Mouse (Mus musculus): ENCODE results near the gene Bbip1. TPM values are rescaled to one million over a fixed set of nuclear protein-coding genes. Genes with fewer than 3 reads are reported as not detected.

The Bbip1 gene
- polyA plus RNA-seq, 1 experiment from 2014 or later: 88.3 TPM

DNA sequence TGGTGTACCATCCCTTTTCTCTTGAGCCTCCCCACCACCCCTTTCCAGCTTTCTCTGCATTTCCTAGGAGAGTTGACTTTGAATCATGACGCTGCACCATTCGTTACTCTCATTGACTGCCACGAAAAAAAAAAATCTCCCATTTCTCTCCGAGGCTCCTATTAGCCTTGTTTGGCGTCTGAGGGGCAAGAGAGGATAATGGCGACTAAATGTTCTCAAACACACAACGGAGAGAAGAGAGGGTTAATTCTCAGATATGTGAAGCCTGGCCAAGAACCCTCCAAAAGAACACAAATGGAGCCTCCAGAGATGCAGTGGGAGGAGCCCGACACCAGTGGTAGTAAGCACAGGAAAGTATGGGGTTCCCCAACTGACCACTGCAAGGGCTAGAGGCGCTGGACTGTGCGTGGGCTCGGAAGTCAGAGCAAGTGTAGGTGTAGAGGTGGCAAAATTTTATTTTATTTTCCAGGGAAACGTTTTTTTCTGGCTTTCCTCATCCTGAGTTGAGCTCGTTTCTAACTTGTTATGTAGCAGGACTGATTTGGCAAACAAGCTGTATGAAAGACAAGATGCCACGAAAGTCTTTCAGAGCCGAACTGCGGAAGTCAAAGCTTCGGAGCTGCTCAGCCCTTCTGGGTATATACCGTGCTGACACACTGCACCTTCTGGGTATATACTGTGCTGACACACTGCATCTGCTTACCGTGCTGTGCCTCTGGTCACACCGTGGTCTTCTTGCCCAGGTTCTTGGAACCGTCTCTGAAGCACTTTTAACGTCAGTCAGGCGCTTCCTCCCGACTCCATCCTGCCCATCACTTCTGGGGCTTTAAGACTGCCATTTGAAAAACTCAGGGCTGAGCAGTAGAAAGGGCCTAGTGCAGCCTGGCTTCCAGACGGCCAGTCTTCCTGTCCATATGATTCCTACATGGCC, 45.2 kb downstream of the Bbip1 start:
- H3K4me1 ChIP-seq: peaks cover 10% of the 10 kb centered on the region
- H3K4me2 ChIP-seq (replicated peaks): no peak overlapping the region
- ATAC-seq (ENCODE audit: insufficient number of reproducible peaks, insufficient read depth, low FRiP score, low TSS enrichment): no peak
- no peak overlapping the region for H3K9ac ChIP-seq
- no peaks in the 10 kb centered on the region for H3K9me3 ChIP-seq
- WGBS: 83% methylated on average over 25 of the region's 25 CpGs
- H3K27me3 ChIP-seq: no peaks in the 10 kb centered on the region
- H3K36me3 ChIP-seq: no peaks in the 10 kb centered on the region
- H3K27ac ChIP-seq: no peak overlapping the region
- no peak overlapping the region for H3K4me3 ChIP-seq

DNA sequence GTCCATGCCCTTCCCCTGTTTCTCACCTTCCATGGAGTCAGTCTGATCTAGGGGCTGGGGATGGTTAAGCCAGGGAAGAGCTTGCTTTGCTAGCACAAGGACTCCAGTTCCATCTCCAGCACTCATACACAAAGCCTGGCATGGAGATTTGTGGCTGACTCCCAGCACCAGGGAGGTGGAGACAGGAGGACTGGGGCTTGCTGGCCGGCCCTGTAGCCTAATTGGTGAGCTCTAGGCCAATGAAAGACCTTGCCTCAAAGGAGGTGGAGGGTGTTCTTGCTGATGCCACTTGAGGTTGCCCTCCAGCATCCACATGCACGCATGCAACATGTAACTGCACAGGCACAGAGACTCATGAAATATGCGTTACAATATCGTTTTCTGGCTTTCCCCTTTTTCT, 45.9 kb downstream of the Bbip1 start:
- no peak overlapping the region for H3K27ac ChIP-seq

DNA sequence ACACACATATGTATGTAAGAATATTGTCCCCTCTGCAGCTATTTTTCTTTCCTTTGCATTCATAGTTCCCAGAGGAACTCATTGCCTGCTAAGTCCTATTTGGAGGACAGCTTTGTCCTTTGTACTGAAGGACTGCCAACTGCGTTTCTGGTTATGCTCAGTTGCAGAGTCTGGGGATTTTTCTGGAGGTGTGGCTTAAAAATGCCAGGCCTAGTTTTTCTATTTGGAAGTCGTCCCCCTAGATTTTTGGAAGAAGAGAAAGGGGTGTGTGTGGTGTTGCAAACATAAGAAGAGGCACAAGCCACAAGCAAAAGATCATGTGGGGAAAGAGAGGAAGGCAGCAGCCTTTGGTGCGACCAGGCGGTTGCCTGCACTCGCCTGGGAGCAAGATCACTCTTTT, 46.4 kb downstream of the Bbip1 start:
- H3K4me1 ChIP-seq: peaks cover 17% of the 10 kb centered on the region
- H3K4me2 ChIP-seq (replicated peaks): no peak overlapping the region
- H3K9me3 ChIP-seq: no peaks in the 10 kb centered on the region
- H3K27me3 ChIP-seq: no peaks in the 10 kb centered on the region
- H3K36me3 ChIP-seq: no peaks in the 10 kb centered on the region
- H3K4me3 ChIP-seq: no peak overlapping the region
- ATAC-seq (ENCODE audit: insufficient number of reproducible peaks, insufficient read depth, low FRiP score, low TSS enrichment): no peak
- 69% methylated on average over 5 of the region's 5 CpGs for WGBS
- H3K9ac ChIP-seq: no peak overlapping the region
- H3K27ac ChIP-seq: no peak overlapping the region

More for the DNA sequence above, 45.9 kb downstream of the Bbip1 start:
- Histone ChIP-seq H3K27me3 (no peaks in the 10 kb centered on the region), H3K36me3 (no peaks in the 10 kb centered on the region), H3K9ac (no peak overlapping the region), H3K4me1 (peaks cover 15% of the 10 kb centered on the region), H3K4me3 (no peak overlapping the region), H3K4me2 (replicated peaks) (no peak overlapping the region), H3K9me3 (no peaks in the 10 kb centered on the region)
- ATAC-seq (ENCODE audit: insufficient number of reproducible peaks, insufficient read depth, low FRiP score, low TSS enrichment): no peak
- 78% methylated on average over 4 of the region's 4 CpGs for WGBS

DNA sequence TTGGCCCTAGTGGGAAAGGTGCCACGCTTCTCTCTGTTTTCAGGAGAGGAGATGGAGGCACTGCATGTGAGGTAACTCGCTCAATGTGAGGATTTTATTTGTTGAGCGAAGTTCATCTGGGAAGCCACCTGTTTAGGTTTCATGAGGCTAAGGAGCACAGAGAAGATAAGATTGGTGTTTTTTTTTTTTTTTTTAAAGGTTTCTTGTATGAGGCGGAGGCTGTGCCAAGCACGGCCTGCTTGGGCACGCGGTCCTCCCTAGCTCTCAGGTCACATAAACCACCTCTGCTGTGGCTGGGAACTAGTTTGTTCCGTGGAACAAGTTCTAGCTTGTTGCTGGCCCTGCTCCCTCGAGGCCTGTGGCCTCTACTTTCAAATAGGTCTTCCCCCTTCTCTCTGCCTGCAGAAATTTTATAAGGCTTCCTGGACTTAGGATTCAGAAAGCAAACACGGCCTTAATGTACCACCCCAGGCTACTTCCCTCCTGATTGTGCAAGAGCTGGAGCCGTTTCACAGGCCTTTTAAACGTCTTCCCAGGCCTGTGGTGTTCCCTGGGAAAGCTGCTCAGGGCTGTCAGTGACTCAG, 49.8 kb downstream of the Bbip1 start:
- ATAC-seq (ENCODE audit: insufficient number of reproducible peaks, insufficient read depth, low FRiP score, low TSS enrichment): no peak
- H3K4me3 ChIP-seq: no peak overlapping the region
- 74% methylated on average over 12 of the region's 12 CpGs for WGBS
- H3K27me3 ChIP-seq: no peaks in the 10 kb centered on the region
- peaks cover 23% of the 10 kb centered on the region for H3K4me1 ChIP-seq
- H3K36me3 ChIP-seq: no peaks in the 10 kb centered on the region
- no peak overlapping the region for H3K4me2 ChIP-seq (replicated peaks)
- no peak overlapping the region for H3K27ac ChIP-seq
- H3K9ac ChIP-seq: no peak overlapping the region
- no peaks in the 10 kb centered on the region for H3K9me3 ChIP-seq

DNA sequence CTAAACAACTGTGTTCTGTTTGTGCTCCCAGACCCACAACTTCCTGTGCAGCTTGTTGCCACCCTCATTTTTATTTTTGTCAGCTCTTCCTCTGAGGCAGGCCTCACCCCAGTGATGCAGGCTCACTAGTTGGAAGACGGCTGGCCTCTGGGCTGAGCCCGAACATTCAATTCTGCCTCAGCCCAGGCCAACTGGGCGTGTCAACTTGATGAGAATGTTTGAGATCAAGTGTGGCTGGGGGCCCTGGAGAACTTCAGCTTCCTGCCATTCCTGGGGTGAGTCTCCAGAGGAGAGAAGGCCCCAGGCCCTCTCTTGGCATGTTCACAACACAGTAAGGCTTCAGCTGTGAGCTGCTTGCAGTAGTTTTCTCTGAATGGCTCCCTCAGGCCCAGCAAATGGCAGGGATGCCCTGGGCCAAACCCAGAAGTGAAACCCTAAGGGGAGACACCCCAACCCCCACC, 50.7 kb downstream of the Bbip1 start:
- ATAC-seq (ENCODE audit: insufficient number of reproducible peaks, insufficient read depth, low FRiP score, low TSS enrichment): no peak
- Histone ChIP-seq H3K9ac (no peak overlapping the region), H3K36me3 (no peaks in the 10 kb centered on the region), H3K4me1 (peaks cover 23% of the 10 kb centered on the region), H3K4me3 (no peak overlapping the region), H3K27ac (no peak overlapping the region), H3K9me3 (no peaks in the 10 kb centered on the region), H3K27me3 (no peaks in the 10 kb centered on the region), H3K4me2 (replicated peaks) (no peak overlapping the region)
- WGBS: 63% methylated on average over 3 of the region's 3 CpGs

DNA sequence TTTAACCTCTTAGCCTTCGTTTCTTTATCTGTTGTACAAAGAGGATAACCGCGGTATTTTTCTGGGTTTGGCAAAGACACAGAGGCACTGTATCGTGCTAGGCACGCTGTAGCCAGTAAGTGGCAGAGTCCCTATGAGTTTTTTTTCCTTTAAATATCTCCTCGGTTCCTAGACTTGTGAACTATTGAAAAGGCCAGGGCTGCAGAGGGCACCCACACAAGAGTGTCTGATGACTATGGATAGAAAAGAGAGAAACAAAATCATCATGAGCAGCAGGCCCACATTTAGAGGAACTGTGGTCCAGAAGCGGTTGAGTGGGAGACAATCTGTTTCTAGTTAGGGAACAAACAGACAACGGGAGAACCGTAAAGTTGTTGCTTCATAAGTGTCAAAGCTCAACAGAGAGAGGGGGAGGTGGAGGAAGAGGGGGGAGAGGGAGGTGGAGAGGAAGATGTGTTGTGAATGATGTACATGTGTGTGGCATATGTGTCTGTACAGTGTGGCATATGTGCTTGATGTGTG, 51.5 kb downstream of the Bbip1 start:
- WGBS: 51% methylated on average over 9 of the region's 9 CpGs
- H3K27ac ChIP-seq: 0 out of 2 replicates have a peak overlapping the region, but pooled peaks have one; percentile 37
- no peaks in the 10 kb centered on the region for H3K27me3 ChIP-seq
- no peaks in the 10 kb centered on the region for H3K36me3 ChIP-seq
- peaks cover 23% of the 10 kb centered on the region for H3K4me1 ChIP-seq
- H3K9me3 ChIP-seq: no peaks in the 10 kb centered on the region
- no peak for ATAC-seq (ENCODE audit: insufficient number of reproducible peaks, insufficient read depth, low FRiP score, low TSS enrichment)
- H3K4me2 ChIP-seq (replicated peaks): no peak overlapping the region
- no peak overlapping the region for H3K9ac ChIP-seq
- no peak overlapping the region for H3K4me3 ChIP-seq

DNA sequence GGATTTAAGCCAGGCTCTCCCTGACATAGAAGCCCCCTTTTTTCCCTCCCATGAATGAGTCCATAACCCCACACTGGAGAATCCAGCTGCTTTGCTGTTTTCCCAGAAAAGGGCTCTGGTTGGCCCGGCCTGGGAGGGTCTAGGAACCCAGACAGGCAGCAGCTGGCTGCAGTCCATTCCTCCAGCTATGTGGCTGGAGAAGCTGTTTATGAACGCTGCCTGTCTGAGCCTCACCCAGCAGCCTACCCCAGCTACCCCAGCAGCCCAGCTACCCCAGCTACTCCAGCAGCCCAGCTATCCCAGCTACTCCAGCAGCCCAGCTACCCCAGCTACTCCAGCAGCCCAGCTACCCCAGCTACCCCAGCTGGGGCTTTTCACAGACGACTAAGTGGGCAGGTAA, 52.4 kb downstream of the Bbip1 start, which contains the start of gene Pdcd4:
Gene Pdcd4 (plus strand): TSS at position 171 of the 400 bp plus-strand sequence.
- Histone ChIP-seq H3K9ac (no peak within 1 kb of the TSS), H3K4me3 (no peak within 1 kb of the TSS), H3K36me3 (no peaks in the 10 kb centered on the region), H3K4me1 (peaks cover 23% of the 10 kb centered on the region), H3K27ac (peak within 1 kb of the TSS; percentile 76), H3K9me3 (no peaks in the 10 kb centered on the region), H3K27me3 (no peaks in the 10 kb centered on the region), H3K4me2 (replicated peaks) (no peak within 1 kb of the TSS)
- WGBS: 47% methylated on average over 3 of the region's 3 CpGs
- no peak; the same call in 1 of the 2 replicates for ATAC-seq (ENCODE audit: insufficient number of reproducible peaks, insufficient read depth, low FRiP score, low TSS enrichment)

DNA sequence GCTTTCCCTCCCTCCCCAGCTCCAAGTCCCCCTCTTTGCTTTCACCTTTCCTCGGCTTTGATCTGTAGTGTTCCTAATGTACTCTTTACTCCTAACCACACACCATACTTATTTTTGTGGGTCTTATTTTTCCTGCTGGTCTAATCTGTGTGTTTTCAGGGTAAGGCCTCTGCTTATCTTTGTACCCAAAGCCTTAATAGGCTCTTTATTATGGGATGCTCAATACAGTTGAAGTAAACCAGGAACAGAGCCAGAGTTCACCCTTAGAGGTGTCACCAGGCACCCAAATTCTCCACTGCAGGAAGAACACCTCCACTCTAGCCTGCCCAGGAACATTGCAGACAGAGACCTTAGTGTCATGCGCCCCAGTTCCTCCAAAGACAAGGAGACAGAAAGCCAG, 52.9 kb downstream of the Bbip1 start:
- H3K9ac ChIP-seq: no peak overlapping the region
- H3K4me2 ChIP-seq (replicated peaks): no peak overlapping the region
- no peak overlapping the region for H3K4me3 ChIP-seq
- H3K27ac ChIP-seq: 0 out of 2 replicates have a peak overlapping the region, but pooled peaks have one; percentile 30
- peaks cover 23% of the 10 kb centered on the region for H3K4me1 ChIP-seq
- no peaks in the 10 kb centered on the region for H3K9me3 ChIP-seq
- H3K36me3 ChIP-seq: no peaks in the 10 kb centered on the region
- H3K27me3 ChIP-seq: no peaks in the 10 kb centered on the region
- 79% methylated on average over 2 of the region's 2 CpGs for WGBS
- no peak for ATAC-seq (ENCODE audit: insufficient number of reproducible peaks, insufficient read depth, low FRiP score, low TSS enrichment)

DNA sequence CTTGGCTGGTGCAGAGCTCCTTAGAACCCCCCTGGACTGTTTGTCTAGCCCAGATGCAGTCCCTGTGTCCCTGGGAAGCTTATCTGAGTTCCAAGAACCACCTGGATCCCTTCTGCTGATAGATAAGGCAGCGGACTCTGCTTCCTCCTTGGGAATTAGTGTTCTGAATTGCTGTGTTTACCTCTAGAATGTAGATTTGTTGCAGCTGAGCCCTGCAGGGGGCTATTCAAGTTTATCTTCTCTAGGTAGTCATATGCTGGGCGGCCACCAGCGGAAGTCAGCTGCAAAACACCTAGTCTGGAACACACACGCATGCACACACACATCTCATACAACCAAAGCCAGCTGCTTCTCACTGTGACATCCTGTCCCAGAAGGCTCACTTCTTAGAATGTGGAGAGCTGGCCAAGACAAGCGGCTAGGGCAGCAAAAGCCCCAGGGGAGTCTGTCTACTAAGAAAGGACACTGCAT, 53.6 kb downstream of the Bbip1 start:
- peaks cover 23% of the 10 kb centered on the region for H3K4me1 ChIP-seq
- H3K27me3 ChIP-seq: no peaks in the 10 kb centered on the region
- no peak for ATAC-seq (ENCODE audit: insufficient number of reproducible peaks, insufficient read depth, low FRiP score, low TSS enrichment)
- H3K36me3 ChIP-seq: no peaks in the 10 kb centered on the region
- H3K4me2 ChIP-seq (replicated peaks): no peak overlapping the region
- no peaks in the 10 kb centered on the region for H3K9me3 ChIP-seq
- H3K27ac ChIP-seq: no peak overlapping the region
- WGBS: 70% methylated on average over 5 of the region's 5 CpGs
- no peak overlapping the region for H3K9ac ChIP-seq
- no peak overlapping the region for H3K4me3 ChIP-seq

DNA sequence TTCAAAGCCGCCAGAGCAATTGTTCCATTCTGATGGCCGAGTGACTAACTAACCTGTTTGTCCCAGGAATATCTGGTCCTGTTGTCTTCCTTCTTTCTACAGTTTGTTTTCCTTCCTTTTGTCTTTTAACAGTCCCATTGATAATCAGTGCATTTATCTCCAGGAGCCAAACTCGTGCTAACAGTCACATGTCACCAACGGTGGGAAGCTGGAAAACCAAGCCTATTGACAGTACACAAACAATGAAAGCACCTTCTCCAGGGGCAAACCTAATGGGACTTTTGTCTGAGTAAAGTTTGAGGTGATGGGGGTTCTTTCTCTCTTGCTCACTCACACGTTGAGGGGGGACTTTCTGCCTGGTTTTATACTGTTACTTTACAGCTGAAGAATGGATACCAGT, 54.2 kb downstream of the Bbip1 start:
- Histone ChIP-seq H3K4me2 (replicated peaks) (no peak overlapping the region), H3K27me3 (no peaks in the 10 kb centered on the region), H3K36me3 (no peaks in the 10 kb centered on the region), H3K4me3 (no peak overlapping the region), H3K4me1 (peaks cover 23% of the 10 kb centered on the region), H3K9me3 (no peaks in the 10 kb centered on the region), H3K27ac (no peak overlapping the region), H3K9ac (no peak overlapping the region)
- ATAC-seq (ENCODE audit: insufficient number of reproducible peaks, insufficient read depth, low FRiP score, low TSS enrichment): no peak
- WGBS: 64% methylated on average over 5 of the region's 5 CpGs

DNA sequence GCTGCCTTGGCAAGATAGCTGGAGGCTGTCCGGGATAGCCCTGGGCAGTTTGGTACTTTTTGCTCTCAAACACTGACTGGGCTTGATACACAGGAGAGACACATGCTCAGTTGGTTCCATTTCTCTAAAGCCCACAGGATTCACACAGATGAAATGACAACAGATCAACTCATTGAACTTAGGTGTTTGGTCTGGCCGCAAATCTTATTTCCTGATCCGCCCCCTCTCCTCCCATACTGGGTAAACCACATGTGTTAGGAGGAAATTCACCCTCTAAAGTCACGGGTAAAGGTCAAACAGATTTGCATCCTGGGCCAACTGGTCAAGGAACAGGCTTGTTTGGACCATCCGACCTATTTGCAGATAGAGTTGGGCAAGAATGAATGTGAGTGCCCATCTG, 54.9 kb downstream of the Bbip1 start:
- 70% methylated on average over 5 of the region's 5 CpGs for WGBS
- Histone ChIP-seq H3K4me1 (peaks cover 23% of the 10 kb centered on the region), H3K27me3 (no peaks in the 10 kb centered on the region), H3K27ac (no peak overlapping the region), H3K9me3 (no peaks in the 10 kb centered on the region), H3K4me3 (no peak overlapping the region), H3K4me2 (replicated peaks) (no peak overlapping the region), H3K36me3 (no peaks in the 10 kb centered on the region), H3K9ac (no peak overlapping the region)
- no peak for ATAC-seq (ENCODE audit: insufficient number of reproducible peaks, insufficient read depth, low FRiP score, low TSS enrichment)
